Mouse (Mus musculus) liver, embryonic 14.5 days (tissue): ENCODE results near the gene Siah1a.

ENCODE experiments used
- CTCF ChIP-seq: IDR thresholded peaks from 2 replicates; pipeline ENCODE4 v1.5.1; 2016; ENCODE audit warnings: antibody characterized with exemption, low read depth, control low read depth
- EP300 ChIP-seq: IDR thresholded peaks from 2 replicates; pipeline ENCODE4 v1.6.1; 2016; ENCODE audit warnings: antibody characterized with exemption, low read depth

DNA sequence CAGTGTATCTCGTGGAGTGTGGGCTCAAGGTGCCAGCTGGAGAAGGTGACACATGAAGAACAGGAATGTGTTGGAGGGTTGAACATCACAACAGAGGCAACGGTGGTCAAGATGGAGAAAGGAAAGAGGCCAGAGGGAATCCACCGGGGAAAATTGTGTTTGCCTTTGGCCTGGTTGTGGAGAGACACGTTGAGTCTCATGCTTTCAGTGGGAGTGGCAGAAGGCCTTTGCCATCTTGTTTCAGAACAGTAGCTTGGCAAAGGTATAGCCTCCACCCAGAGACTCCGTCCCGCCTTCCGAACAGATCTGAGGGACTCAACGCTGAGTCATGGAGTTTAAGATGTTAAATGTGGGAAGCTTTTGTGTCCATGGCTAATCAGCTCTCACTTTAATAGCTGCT lies 19.9 kb upstream of the Siah1a start:
- TF ChIP-seq CTCF (no peak), EP300 (no peak)
